Mouse (Mus musculus) left cerebral cortex, postnatal 36 days (tissue): ENCODE results near the gene Arntl. TPM values are rescaled to one million over a fixed set of nuclear protein-coding genes. Genes with fewer than 3 reads are reported as not detected.

ENCODE experiments used
- total RNA-seq, 2 experiments: library from RNA; stranded (reverse); gene quantifications; 2 replicates each; pipeline ENCODE4 v1.2.3; 2021

Arntl gene
- total RNA-seq, 2 experiments from 2014 or later = 34.9 to 39.3 TPM

Other genes starting within 250 kb of the Arntl start
- gene Btbd10, start 161.9 kb downstream of the Arntl start, total RNA-seq = 100 to 1,000 TPM in 1 of 2 experiments, 10 to 100 TPM in 1; 92.2 to 100 TPM
- not detected for gene Pth, start 181.1 kb downstream of the Arntl start, total RNA-seq